Mouse (Mus musculus) A20 (cell line): ENCODE results near the gene Hivep3.
A peak's percentile ranks its signal among the peaks of the same experiment; 100 is the strongest.

Experiments
- DNase-seq: peaks from one replicate; pipeline ENCODE4 v3.0.0-alpha.2; 2011; ENCODE audit warnings: low read depth, low spot score

Gene Hivep3

DNA sequence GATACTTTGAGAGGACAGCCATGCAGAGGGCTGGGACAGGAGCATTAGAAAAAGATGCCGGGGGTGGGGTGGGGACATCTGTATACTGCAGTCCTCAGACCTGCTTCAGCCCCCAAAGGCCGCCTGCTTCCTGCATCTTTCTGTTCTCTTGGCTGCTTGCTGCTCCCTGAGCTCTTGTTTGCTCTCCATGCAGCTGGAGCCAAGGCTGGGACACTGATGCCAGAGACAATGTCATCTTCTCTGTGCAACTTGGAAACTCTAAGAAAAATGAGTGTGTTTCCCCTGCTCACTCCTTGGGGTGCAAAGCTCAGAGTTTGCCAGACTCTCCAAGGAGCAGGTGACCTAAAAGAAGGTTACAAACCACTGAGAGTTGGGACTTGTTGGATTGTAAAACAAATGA, 275.6 kb downstream of the Hivep3 start:
- DNase-seq, result no peak

DNA sequence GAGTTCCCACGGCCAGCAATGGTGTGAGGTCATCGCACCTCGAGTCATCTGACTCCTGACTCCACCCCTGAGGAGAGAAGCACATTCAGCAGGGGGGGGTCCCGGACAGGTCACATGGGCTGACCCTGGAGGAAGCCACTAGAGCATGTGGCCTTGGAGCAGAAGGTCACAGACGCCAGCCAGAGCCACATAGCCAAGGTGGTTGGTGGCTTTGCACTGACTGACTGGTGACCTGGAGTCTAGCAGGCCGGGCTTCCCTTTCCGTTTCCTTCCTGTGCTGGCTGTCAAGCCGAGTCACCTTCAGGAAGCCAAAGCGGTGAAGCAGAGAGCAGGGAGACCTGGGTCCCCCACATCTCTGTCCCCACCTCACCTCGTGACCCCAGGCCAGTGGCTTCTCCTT, 278.2 kb downstream of the Hivep3 start:
- DNase-seq, result no peak

GRCm38 (mm10) chr4:120012891-120013290, 279.3 kb downstream of the Hivep3 start:
- DNase-seq, result no peak

DNA sequence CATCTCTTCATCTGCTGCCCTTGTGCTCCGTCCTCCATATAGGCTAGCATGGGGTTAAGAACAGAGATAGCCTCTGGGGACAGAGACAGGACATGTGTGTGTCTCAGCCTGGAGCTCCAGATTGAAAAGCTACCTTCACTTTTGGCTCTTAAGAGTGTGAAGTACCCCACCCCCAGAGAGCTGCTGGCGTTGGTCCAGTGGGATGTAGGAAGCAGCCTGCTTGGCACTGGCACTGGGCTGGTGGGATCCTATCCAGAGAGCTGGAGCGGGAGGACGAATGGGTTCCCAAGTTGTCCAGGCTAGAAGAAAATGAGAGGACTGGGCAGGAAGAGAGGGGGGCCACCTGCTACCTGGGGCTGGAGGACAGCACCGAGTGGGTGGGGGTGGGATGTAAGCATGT, 284.8 kb downstream of the Hivep3 start:
- DNase-seq, result no peak

DNA sequence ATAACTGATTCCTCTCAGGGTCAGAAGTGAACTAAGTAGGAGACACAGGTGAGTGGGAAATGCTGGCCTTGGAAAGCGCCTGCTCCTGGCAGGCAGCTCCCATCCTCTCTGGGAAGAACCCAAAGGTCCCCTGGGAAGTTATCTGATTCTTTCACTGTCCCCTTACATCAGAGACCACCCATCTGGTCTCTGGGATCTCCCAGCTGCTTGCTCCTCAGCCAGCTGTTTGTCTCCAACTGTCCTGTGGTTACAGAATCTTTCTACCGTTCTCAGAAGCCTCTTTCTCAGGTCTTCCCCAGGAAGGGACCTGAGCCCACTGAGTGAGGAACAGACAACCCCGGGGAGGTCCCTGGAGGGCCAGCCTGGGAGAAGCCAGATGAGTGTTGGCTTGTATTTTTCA, 288.8 kb downstream of the Hivep3 start:
- no peak for DNase-seq

DNA sequence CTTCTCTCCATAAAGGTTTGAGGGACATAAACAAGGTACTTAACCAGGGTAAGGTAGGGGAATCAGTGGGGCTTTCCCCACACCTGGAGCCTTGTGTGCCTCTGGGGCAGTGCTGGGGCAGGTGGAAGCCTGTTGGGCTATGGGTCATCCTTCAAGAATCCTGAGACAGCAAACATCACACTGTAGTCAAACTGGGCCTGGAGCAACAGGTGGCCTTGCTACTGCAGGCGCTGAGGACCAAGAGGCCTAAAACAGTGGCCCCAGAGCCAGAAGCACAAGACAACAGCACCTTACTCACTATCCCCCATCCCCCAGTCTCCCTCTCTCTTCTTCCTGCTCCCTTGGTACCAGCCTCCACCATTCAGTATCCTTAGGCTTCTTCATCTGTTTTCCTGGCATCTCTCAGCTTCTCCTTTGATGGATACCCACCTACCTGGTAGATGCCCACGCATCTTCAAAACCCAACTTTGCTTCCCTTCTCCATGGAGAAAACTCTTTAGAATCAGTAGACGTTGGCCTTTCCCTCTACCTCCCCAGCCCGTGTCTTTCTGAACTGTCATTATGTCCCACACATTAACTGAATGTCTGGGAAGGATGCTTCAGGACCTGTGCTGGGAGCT, 289.7 kb downstream of the Hivep3 start:
- DNase-seq, result peak; percentile 36

- no peak for DNase-seq
Measured at GRCm38 (mm10) chr4:120024071-120024470, 290.5 kb downstream of the Hivep3 start.

DNA sequence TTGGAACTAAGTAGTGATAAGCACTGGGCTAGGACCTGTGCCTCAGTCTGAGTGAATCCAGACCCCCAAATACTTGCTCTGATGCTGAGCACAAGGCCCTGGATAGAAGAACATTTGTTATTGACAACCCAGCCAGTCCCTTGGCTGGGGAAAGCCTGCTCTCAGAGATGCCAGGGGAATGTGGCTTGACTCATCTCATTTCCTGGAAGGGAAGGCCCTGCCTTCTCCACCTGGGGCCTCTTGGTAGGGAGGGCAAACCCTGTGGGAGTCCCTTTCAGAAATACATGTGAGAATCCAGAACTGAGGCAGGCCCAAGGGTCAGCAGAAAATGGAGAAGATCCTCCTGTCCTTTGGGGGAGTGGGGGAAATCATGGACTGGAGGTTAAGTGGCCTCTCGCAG, 294.1 kb downstream of the Hivep3 start:
- no peak for DNase-seq

- no peak for DNase-seq
Measured at GRCm38 (mm10) chr4:120029937-120030336, 296.4 kb downstream of the Hivep3 start.

GRCm38 (mm10) chr4:120032320-120032983, 298.9 kb downstream of the Hivep3 start:
- DNase-seq, result peak; percentile 31

DNA sequence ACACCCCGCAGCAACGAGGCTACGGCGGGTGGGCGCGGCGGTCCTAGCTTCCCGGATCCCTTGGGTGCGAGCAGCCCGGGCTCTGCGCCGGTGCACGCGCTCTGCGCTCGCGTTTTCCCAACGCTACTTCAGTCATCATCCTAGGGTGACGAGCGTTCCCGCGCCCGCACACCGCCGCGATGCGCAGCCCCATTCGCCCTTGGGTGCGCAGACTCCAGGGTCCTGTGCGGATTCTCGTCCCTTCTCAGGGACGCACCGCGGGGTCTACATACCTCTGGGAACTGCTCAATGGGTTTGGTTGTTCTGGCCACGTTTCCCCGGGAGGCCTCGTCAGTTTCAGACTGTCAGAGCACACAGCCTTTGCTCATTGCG, 299.4 kb downstream of the Hivep3 start:
- peak; percentile 73 for DNase-seq

GRCm38 (mm10) chr4:120036294-120036693, 302.7 kb downstream of the Hivep3 start:
- no peak for DNase-seq

DNA sequence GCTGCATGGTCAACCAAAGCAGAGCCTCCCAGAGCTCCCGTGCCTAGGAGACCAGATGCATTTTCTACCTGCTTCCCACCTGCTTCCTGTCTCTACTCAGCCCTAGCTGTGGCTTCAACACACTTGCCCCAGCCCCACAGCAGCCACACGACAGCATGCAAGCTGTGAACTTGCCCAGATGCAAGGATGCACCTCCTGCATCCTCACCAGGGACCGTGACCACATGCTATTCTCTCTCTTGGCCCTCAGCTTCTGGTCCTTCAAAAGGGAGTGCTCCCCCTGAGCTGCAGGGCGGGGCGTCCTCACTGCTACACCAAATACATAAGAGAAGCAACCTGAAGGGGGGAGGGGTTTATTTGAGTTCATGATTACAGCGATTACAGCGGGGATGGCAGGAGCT, 303.4 kb downstream of the Hivep3 start:
- no peak for DNase-seq

- peak; percentile 63 for DNase-seq
Measured at GRCm38 (mm10) chr4:120041520-120041919, 307.9 kb downstream of the Hivep3 start.

DNA sequence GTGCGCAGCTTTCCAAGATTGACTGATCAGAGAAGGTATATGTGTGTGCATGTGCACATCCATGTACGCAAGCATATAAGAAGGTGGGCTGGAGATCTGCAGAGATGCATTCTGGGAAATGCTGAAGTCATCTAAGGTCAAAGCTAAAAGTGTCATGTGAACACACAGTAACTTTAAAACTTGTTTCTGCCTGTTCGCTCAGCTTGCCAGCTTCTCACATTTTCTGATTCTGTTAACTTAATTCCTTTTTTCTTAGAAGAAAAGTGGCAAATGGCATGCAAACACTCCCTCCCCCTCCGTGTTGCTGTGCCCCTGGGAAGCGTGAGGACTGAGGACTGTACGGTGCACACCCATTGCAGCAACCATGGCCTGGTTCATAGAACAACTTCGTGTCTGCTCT, 308.9 kb downstream of the Hivep3 start:
- no peak for DNase-seq

DNA sequence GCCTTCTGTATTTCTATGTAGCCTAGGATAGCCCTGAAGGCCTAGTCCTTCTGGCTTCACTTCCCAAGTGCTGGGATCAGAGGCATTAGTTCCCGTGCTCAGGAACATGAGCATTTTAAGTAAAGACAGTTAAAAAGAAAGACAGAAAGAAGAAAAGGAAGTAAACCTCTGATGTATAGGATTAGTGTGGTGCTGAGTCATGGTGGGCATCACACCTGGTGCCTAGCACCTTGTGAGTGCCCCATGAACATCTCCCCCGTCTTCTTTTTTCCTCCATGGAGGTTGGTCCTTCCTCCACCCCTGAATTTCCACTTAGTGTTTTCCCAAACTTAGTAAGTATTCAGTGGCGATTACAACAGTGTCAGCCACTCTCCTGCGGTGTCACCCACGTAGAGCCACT, 311.0 kb downstream of the Hivep3 start:
- DNase-seq, result no peak

DNA sequence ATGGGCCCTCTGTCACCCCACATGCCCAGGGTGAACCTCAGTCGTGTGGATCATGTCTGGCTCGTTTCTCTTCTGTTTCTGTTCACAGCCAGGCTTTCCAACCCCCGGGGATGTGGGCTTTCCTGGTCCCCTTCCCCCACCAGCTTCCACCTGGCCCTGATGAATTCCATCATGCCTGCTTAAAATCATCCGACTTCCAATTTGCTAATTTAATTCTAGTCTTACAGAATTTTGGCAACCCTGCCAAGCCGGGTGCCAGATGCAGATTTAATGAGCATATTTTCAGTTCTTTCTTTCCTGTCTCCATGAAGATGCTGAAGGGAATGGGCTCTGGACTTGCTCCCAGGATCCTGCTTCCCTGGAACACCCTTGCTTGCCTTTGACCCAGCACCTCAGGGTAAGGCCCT, 311.6 kb downstream of the Hivep3 start:
- no peak for DNase-seq

GRCm38 (mm10) chr4:120045871-120046270, 312.3 kb downstream of the Hivep3 start:
- DNase-seq, result no peak

DNA sequence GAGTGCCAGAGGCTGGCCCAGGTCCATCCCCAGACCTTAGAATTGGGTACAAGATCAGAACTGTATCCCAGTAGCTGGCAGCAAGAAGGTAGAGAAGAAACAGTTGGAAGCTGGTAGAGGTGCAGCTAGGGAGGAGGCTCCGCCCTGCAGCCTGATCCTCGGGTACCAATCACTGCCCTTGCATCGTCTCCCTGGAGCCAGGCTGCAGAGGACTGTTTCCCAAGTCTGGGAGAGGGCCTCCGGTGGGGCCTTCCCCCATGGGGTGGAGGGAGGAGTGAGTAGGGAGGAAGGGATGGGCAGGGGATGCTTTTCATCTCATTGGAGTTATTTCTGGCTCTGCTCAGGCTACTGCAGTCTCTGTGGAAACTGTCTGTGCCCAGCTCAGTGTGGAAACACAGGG, 313.5 kb downstream of the Hivep3 start:
- DNase-seq, result no peak

DNA sequence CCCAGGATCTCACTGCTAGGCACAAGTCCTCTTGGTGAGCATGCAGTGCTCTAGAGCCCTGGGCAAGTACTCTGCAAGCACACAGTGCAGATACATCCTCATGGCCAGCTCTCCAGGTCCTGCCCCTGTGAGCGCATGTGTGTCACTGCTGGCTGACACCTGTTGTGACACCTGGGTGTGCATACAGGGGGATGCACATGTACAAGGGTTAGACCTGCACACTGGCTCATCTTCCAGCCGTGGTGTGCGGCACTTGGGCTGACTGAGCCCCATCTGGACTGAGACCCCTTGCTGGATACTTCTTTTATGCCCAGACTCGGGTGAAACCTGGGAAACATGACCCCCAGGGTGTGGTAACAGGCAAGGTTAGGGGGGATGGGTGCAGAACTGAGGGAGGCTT, 314.7 kb downstream of the Hivep3 start:
- DNase-seq, result no peak

DNA sequence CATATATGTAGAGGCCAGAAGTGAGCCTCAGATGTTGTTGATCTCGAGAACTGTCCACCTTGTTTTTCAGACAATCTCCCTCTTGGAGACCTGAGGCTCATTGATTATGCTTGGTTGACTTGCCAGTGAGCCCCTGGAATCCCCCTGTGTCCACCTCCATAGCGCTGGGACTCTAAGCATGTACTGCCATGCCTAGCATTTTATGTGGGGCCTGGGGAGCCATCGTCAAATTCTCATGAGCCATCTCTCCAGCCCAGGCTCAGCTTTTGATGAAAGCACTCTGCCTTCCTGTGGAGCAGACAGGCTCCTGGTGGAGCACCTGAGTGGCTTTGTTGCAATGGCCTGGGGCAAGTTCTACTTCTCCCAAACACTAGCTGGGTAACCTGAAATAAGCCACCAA, 316.3 kb downstream of the Hivep3 start:
- no peak for DNase-seq

- no peak for DNase-seq
Measured at GRCm38 (mm10) chr4:120052481-120052880, 318.9 kb downstream of the Hivep3 start.
